Mouse (Mus musculus): Measurements from ENCODE around the gene Jam3.

GRCm38 (mm10) chr9:27173646-27174045, 18.4 kb upstream of the Jam3 start:
- TF ChIP-seq CTCF (IDR thresholded peaks at IDR 0.05; ENCODE audit: insufficient read depth, low read depth, low read length) (no peak), POLR2A (IDR thresholded peaks at IDR 0.05; ENCODE audit: insufficient read depth, low read depth, low read length) (no peak)
